Mouse (Mus musculus) thymus, adult 2 months (tissue): Measurements from ENCODE around the gene Gtdc1.

ENCODE experiments used
- CTCF ChIP-seq: fragments of 200-500 bp; IDR thresholded peaks from 2 replicates; pipeline ENCODE4 v1.5.1; 2012; ENCODE audit warnings: mild to moderate bottlenecking, control low read depth, low read length, moderate library complexity, borderline replicate concordance; ENCODE audit not compliant: control insufficient read depth, poor library complexity, insufficient read depth; ENCODE audit errors: extremely low read depth
- POLR2A ChIP-seq: fragments of 200-500 bp; IDR thresholded peaks from 2 replicates; pipeline ENCODE4 v1.6.1; 2012; ENCODE audit warnings: mild to moderate bottlenecking, low read length, control low read depth, moderate library complexity; ENCODE audit not compliant: control insufficient read depth, poor library complexity, insufficient read depth; ENCODE audit errors: extremely low read depth

- no peak for TF ChIP-seq CTCF
- TF ChIP-seq POLR2A = no peak
Measured at GRCm38 (mm10) chr2:44763898-44764297, 163.6 kb downstream of the Gtdc1 start.
